Mouse (Mus musculus) thymus, adult 2 months (tissue): ENCODE measurements around the gene Fem1b. TPM values are rescaled to one million over a fixed set of nuclear protein-coding genes. Genes with fewer than 3 reads are reported as not detected.

Source experiments
- DNase-seq: peaks from one replicate; pipeline ENCODE4 v3.0.0; 2021
- H3K27ac ChIP-seq: fragments of 200-500 bp; 2 replicates; pipeline ENCODE4 v1.5.1; 2012; ENCODE audit warnings: low read length, control low read depth; ENCODE audit not compliant: control insufficient read depth, insufficient read depth
- H3K27me3 ChIP-seq: fragments of 200-500 bp; 2 replicates; pipeline ENCODE4 v1.6.1; 2012; ENCODE audit warnings: mild to moderate bottlenecking, low read length, moderate library complexity, mixed read lengths; ENCODE audit not compliant: control insufficient read depth, insufficient read depth
- H3K36me3 ChIP-seq: fragments of 200-500 bp; 2 replicates; pipeline ENCODE4 v1.6.1; 2012; ENCODE audit warnings: mild to moderate bottlenecking, low read length, moderate library complexity; ENCODE audit not compliant: control insufficient read depth, insufficient read depth
- H3K4me1 ChIP-seq: fragments of 200-500 bp; replicated peaks from 2 replicates; pipeline ENCODE4 v1.6.1; 2012; ENCODE audit warnings: low read length; ENCODE audit not compliant: control insufficient read depth, insufficient read depth
- H3K4me3 ChIP-seq: fragments of 200-500 bp; 2 replicates; pipeline ENCODE4 v1.5.1; 2012; ENCODE audit warnings: mild to moderate bottlenecking, low read length, control low read depth, moderate library complexity; ENCODE audit not compliant: control insufficient read depth, insufficient read depth
- CTCF ChIP-seq: fragments of 200-500 bp; IDR thresholded peaks from 2 replicates; pipeline ENCODE4 v1.5.1; 2012; ENCODE audit warnings: mild to moderate bottlenecking, control low read depth, low read length, moderate library complexity, borderline replicate concordance; ENCODE audit not compliant: control insufficient read depth, poor library complexity, insufficient read depth; ENCODE audit errors: extremely low read depth
- POLR2A ChIP-seq: fragments of 200-500 bp; IDR thresholded peaks from 2 replicates; pipeline ENCODE4 v1.6.1; 2012; ENCODE audit warnings: mild to moderate bottlenecking, low read length, control low read depth, moderate library complexity; ENCODE audit not compliant: control insufficient read depth, poor library complexity, insufficient read depth; ENCODE audit errors: extremely low read depth
- WGBS: fragments of 180-500 bp; shearing (Covaris S2); methylation state at CpG from one replicate; pipeline ENCODE4 v1.1.7; 2018; 5-methylcytosine and 5-hydroxymethylcytosine counted together
- polyA plus RNA-seq: library from polyadenylated mRNA; depleted of rRNA; stranded (reverse); fragments of >200 nt; gene quantifications from 2 replicates; pipeline ENCODE4 v1.2.3, GENCODE M21; 2012

Gene Fem1b
- polyA plus RNA-seq, 1 experiment: 15.3 TPM

- TF ChIP-seq POLR2A: no peak; the same call in 1 of the 2 replicates
- 0 out of 2 replicates have a peak, but pooled peaks have one; percentile 2 for TF ChIP-seq CTCF
- Histone ChIP-seq H3K27me3 (no peaks in the 10 kb centered on the region), H3K4me3 (peak within 1 kb of the TSS; percentile 63), H3K4me1 (peaks cover 20% of the 10 kb centered on the region), H3K27ac (peak within 1 kb of the TSS; percentile 17; the same call in 1 of the 2 replicates), H3K36me3 (no peaks in the 10 kb centered on the region)
- DNase-seq: peak; percentile 82
- WGBS: under 1% methylated on average over 43 of the region's 48 CpGs
Measured at GRCm38 (mm10) chr9:62838506-62839171, 26.9 kb upstream of the Fem1b start, which contains the start of gene Cln6. Gene Cln6, plus strand, starts transcription at chr9:62838785.

DNA sequence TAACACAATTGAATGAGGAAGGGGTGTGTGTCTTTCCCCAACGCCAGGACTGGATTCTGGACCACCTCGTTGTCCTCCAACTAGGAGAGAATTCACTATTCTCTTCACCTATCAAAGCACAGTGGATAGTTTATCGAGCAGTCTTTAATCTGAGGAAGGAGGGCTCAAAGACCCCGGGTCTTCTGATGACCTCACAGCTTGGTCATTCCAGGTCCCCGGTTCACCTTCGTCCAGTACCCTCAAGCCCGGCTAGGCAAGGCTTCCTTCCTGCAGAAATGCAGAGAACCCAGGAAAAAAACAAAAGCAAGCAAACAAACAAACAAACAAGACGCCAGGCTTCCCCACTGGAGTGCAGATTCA, 26.4 kb upstream of the Fem1b start:
- H3K4me3 ChIP-seq: peak overlapping the region; percentile 63
- H3K4me1 ChIP-seq: peaks cover 20% of the 10 kb centered on the region
- H3K36me3 ChIP-seq: no peaks in the 10 kb centered on the region
- H3K27ac ChIP-seq: no peak overlapping the region
- H3K27me3 ChIP-seq: no peaks in the 10 kb centered on the region
- TF ChIP-seq POLR2A (no peak), CTCF (no peak)
- 6% methylated on average over 8 of the region's 8 CpGs for WGBS
- DNase-seq: no peak

GRCm38 (mm10) chr9:62837611-62838010, 25.9 kb upstream of the Fem1b start:
- Histone ChIP-seq H3K4me1 (peaks cover 20% of the 10 kb centered on the region), H3K27me3 (no peaks in the 10 kb centered on the region), H3K4me3 (no peak overlapping the region), H3K27ac (no peak overlapping the region), H3K36me3 (no peaks in the 10 kb centered on the region)
- WGBS: 70% methylated on average over 3 of the region's 3 CpGs
- no peak for DNase-seq
- TF ChIP-seq CTCF (no peak), POLR2A (no peak)

DNA sequence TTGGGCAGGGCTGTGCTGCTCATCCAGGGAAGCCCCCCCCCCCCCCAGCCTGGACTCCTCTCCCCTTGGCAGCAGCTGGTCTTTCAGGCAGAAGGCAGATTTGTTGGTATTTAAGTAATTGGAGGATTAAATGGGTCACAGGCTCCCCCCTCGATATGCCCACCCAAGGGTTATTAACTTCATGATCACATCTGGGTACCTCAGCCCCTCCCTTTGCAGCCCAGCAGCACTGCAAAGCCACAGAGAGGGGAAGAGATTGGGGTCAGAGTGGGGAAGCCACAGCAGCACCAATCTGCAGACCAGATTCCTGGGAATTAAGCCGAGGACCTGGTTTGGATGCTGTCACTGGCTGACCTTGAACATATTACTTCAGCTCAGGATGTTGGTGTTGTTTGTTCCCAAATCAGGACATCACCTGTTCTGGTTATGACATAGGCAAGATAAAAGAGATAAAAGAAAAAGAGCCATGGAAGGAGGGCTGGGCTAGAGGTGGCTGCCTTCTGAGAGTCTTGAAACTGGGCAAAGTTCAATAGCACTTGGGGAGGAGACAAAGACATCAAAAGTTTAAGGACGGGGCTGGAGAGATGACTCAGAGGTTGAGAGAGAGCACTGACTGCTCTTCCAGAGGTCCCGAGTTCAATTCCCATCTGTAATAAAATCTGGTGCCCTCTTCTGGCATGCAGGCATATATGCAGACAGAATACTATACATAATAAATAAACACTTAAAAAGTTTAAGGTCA, 24.1 kb upstream of the Fem1b start:
- peaks cover 20% of the 10 kb centered on the region for H3K4me1 ChIP-seq

GRCm38 (mm10) chr9:62834906-62835305, 23.2 kb upstream of the Fem1b start:
- H3K4me1 ChIP-seq: peaks cover 20% of the 10 kb centered on the region
- no peak overlapping the region for H3K4me3 ChIP-seq
- no peak for TF ChIP-seq POLR2A
- no peak for TF ChIP-seq CTCF
- H3K27ac ChIP-seq: no peak overlapping the region
- no peaks in the 10 kb centered on the region for H3K36me3 ChIP-seq
- WGBS: 90% methylated on average over 5 of the region's 5 CpGs
- DNase-seq: no peak
- H3K27me3 ChIP-seq: no peaks in the 10 kb centered on the region

More for the DNA sequence above, 24.1 kb upstream of the Fem1b start:
- no peak for DNase-seq
- Histone ChIP-seq H3K27ac (no peak overlapping the region), H3K27me3 (no peaks in the 10 kb centered on the region), H3K4me3 (no peak overlapping the region), H3K36me3 (no peaks in the 10 kb centered on the region)
- WGBS: 70% methylated on average over 4 of the region's 4 CpGs
- TF ChIP-seq CTCF: no peak

DNA sequence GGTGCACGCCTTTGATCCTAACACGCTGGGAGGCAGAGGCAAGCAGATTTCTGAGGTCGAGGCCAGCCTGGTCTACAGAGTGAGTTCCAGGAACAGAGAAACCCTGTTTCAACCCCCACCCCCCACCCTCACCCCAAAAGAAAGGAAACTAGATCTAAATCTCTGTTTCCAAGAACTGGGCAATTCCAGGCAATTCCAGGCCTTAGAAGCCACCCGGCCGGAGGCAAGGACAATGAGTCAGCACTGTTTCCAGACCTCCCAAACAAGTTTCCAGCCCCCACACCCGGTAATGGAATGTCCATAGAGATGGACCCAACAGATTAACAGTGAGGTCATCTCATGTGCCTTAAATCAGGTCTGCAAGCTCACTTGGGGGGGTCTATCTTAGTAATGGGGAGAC, 18.1 kb upstream of the Fem1b start:
- no peak for TF ChIP-seq POLR2A
- no peak for TF ChIP-seq CTCF
- Histone ChIP-seq H3K36me3 (no peaks in the 10 kb centered on the region), H3K27me3 (no peaks in the 10 kb centered on the region), H3K4me1 (peaks cover 16% of the 10 kb centered on the region), H3K4me3 (no peak overlapping the region), H3K27ac (no peak overlapping the region)
- WGBS: 83% methylated on average over 6 of the region's 6 CpGs
- no peak for DNase-seq
